Mouse (Mus musculus) left cerebral cortex, postnatal 14 days (tissue): ENCODE results near the gene Tigar. TPM values are rescaled to one million over a fixed set of nuclear protein-coding genes. Genes with fewer than 3 reads are reported as not detected.
A peak's percentile ranks its signal among the peaks of the same experiment; 100 is the strongest.

ENCODE experiments used
- DNase-seq, 2 experiments: peaks; one replicate each; pipeline ENCODE4 v3.0.0; 2021 to 2022; ENCODE audit warnings: low spot score in 2 of 2, mixed read lengths in 1 of 2
- intact Hi-C: fragments of 180-260 bp; cut with DNase I; formaldehyde crosslinking; loops from one replicate; pipeline ENCODE4 v1.15.1; 2025
- long read RNA-seq, 2 experiments: library from polyadenylated mRNA; stranded (forward); transcript quantifications; one replicate each; pipeline ENCODE4 v2.0.0; 2021
- total RNA-seq, 2 experiments: library from RNA; stranded (reverse); gene quantifications; 2 replicates each; pipeline ENCODE4 v1.2.3; 2021

Tigar gene
- total RNA-seq = 10 to 100 TPM; 24.7 to 25.5 TPM
- long read RNA-seq, experiment 1, partial matches to known transcripts = 0 of 24 reads
- long read RNA-seq, experiment 1, other reads (novel, unspliced or antisense) = 21 of 24 reads
- long read RNA-seq, experiment 2, transcript Tigar-201 (6 exons, 3,651 nt) = major isoform, 6 of 35 reads
- long read RNA-seq, experiment 2, partial matches to known transcripts = 0 of 35 reads
- long read RNA-seq, experiment 2, other reads (novel, unspliced or antisense) = 29 of 35 reads

- DNase-seq = peak; percentile 94 to 95
- intact Hi-C loops = no loop called here
These were observed at the start of gene Tigar for GRCm38 (mm10) chr6:127109402-127109930. Gene Tigar (minus strand): TSS chr6:127109557.

GRCm38 (mm10) chr6:127157321-127157720, 48.0 kb upstream of the Tigar start:
- intact Hi-C loops = no loop called here
- no peak for DNase-seq

- no peak for DNase-seq
- intact Hi-C loops = no loop called here
These were observed 46.1 kb upstream of the Tigar start for GRCm38 (mm10) chr6:127155468-127155867.

GRCm38 (mm10) chr6:127154708-127155268, 45.4 kb upstream of the Tigar start:
- DNase-seq = no peak
- intact Hi-C loops = no loop called here

GRCm38 (mm10) chr6:127153972-127154707, 44.8 kb upstream of the Tigar start:
- intact Hi-C loops = no loop called here
- no peak for DNase-seq

GRCm38 (mm10) chr6:127153296-127153800, 44.0 kb upstream of the Tigar start:
- DNase-seq = no peak
- intact Hi-C loops = no loop called here

GRCm38 (mm10) chr6:127152106-127152951, 43.0 kb upstream of the Tigar start, which contains the start of gene Ccnd2:
Gene Ccnd2 (minus strand): TSS chr6:127152193.
- DNase-seq = peak; percentile 67 to 68
- intact Hi-C loops = no loop called here

GRCm38 (mm10) chr6:127151565-127152105, 42.3 kb upstream of the Tigar start:
- peak in 1 of 2 experiments; percentile 26 for DNase-seq
- intact Hi-C loops = no loop called here

GRCm38 (mm10) chr6:127150663-127151564, 41.6 kb upstream of the Tigar start:
- peak; percentile 59 to 72 for DNase-seq
- intact Hi-C loops = no loop called here

- peak; percentile 44 to 64 for DNase-seq
- intact Hi-C loops = loop anchor here (2.0 to 5.0 kb wide), 3 partner anchors 117 to 297 kb away; partner anchors contain the start of gene Parp11
These were observed 40.7 kb upstream of the Tigar start for GRCm38 (mm10) chr6:127149944-127150662.

- intact Hi-C loops = loop anchor here (2.0 to 5.0 kb wide), 3 partner anchors 118 to 297 kb away; partner anchors contain the start of gene Parp11
- DNase-seq = peak in 1 of 2 experiments; percentile 30
These were observed 40.1 kb upstream of the Tigar start for GRCm38 (mm10) chr6:127149303-127149943.

- peak in 1 of 2 experiments; percentile 30 for DNase-seq
- intact Hi-C loops = loop anchor here (2.0 to 5.0 kb wide), 3 partner anchors 119 to 298 kb away; partner anchors contain the start of gene Parp11
These were observed 39.4 kb upstream of the Tigar start for GRCm38 (mm10) chr6:127148526-127149302.

- peak; percentile 84 to 86 for DNase-seq
- intact Hi-C loops = loop anchor here (2.0 to 5.0 kb wide), 4 partner anchors 120 to 299 kb away; partner anchors contain the start of gene Parp11
These were observed 38.3 kb upstream of the Tigar start for GRCm38 (mm10) chr6:127147665-127148064.

- intact Hi-C loops = loop anchor here (2.0 to 5.0 kb wide), 3 partner anchors 121 to 212 kb away; no protein-coding TSS in a partner anchor
- no peak for DNase-seq
These were observed 37.1 kb upstream of the Tigar start for GRCm38 (mm10) chr6:127146322-127146947.
